Mouse (Mus musculus): ENCODE results near the gene Ywhah. TPM values are rescaled to one million over a fixed set of nuclear protein-coding genes. Genes with fewer than 3 reads are reported as not detected.

Gene Ywhah
- polyA plus RNA-seq, 1 experiment from 2014 or later: 483 TPM

GRCm38 (mm10) chr5:33006670-33007069, 11.9 kb upstream of the Ywhah start:
- H3K4me2 ChIP-seq (ENCODE audit: low read depth): no peak overlapping the region
- no peaks in the 10 kb centered on the region for H3K36me3 ChIP-seq (ENCODE audit: control insufficient read depth, insufficient read depth, low read length)
- H3K4me3 ChIP-seq (ENCODE audit: low read depth, low read length): no peak overlapping the region
- ATAC-seq (ENCODE audit: insufficient read depth, low FRiP score, low TSS enrichment) (no peak), DNase-seq (ENCODE audit: low spot score) (peak; percentile 19)
- no peaks in the 10 kb centered on the region for H3K4me1 ChIP-seq (ENCODE audit: control insufficient read depth, insufficient read depth, low read length)
- no peak overlapping the region for H3K27ac ChIP-seq (ENCODE audit: low read depth, low read length)
- H3K27me3 ChIP-seq (ENCODE audit: control insufficient read depth, insufficient read depth, low read length): no peaks in the 10 kb centered on the region
- 45% methylated on average over 8 of the region's 8 CpGs for WGBS
- H3K9me3 ChIP-seq (ENCODE audit: control insufficient read depth, low read length): no peaks in the 10 kb centered on the region
- no peak overlapping the region for H3K9ac ChIP-seq (ENCODE audit: low read length)

GRCm38 (mm10) chr5:33007371-33007770, 11.2 kb upstream of the Ywhah start:
- H3K27me3 ChIP-seq (ENCODE audit: control insufficient read depth, insufficient read depth, low read length): no peaks in the 10 kb centered on the region
- H3K4me1 ChIP-seq (ENCODE audit: control insufficient read depth, insufficient read depth, low read length): no peaks in the 10 kb centered on the region
- no peak overlapping the region for H3K9ac ChIP-seq (ENCODE audit: low read length)
- no peak overlapping the region for H3K4me3 ChIP-seq (ENCODE audit: low read depth, low read length)
- 79% methylated on average over 4 of the region's 4 CpGs for WGBS
- no peak for ATAC-seq (ENCODE audit: insufficient read depth, low FRiP score, low TSS enrichment)
- H3K36me3 ChIP-seq (ENCODE audit: control insufficient read depth, insufficient read depth, low read length): no peaks in the 10 kb centered on the region
- H3K9me3 ChIP-seq (ENCODE audit: control insufficient read depth, low read length): no peaks in the 10 kb centered on the region
- H3K27ac ChIP-seq (ENCODE audit: low read depth, low read length): no peak overlapping the region
- H3K4me2 ChIP-seq (ENCODE audit: low read depth): no peak overlapping the region
- DNase-seq (ENCODE audit: low spot score): no peak

- ATAC-seq (ENCODE audit: insufficient read depth, low FRiP score, low TSS enrichment): no peak
- no peak overlapping the region for H3K4me3 ChIP-seq (ENCODE audit: low read depth, low read length)
- WGBS: 64% methylated on average over 2 of the region's 2 CpGs
- no peak overlapping the region for H3K9ac ChIP-seq (ENCODE audit: low read length)
- H3K4me1 ChIP-seq (ENCODE audit: control insufficient read depth, insufficient read depth, low read length): no peaks in the 10 kb centered on the region
- DNase-seq (ENCODE audit: low spot score): no peak
- no peaks in the 10 kb centered on the region for H3K9me3 ChIP-seq (ENCODE audit: control insufficient read depth, low read length)
- H3K4me2 ChIP-seq (ENCODE audit: low read depth): no peak overlapping the region
- no peaks in the 10 kb centered on the region for H3K27me3 ChIP-seq (ENCODE audit: control insufficient read depth, insufficient read depth, low read length)
- no peaks in the 10 kb centered on the region for H3K36me3 ChIP-seq (ENCODE audit: control insufficient read depth, insufficient read depth, low read length)
- H3K27ac ChIP-seq (ENCODE audit: low read depth, low read length): no peak overlapping the region
These were observed 9.3 kb upstream of the Ywhah start for GRCm38 (mm10) chr5:33009301-33009700.

GRCm38 (mm10) chr5:33009818-33010812, 8.5 kb upstream of the Ywhah start:
- H3K4me1 ChIP-seq (ENCODE audit: control insufficient read depth, insufficient read depth, low read length): no peaks in the 10 kb centered on the region
- H3K36me3 ChIP-seq (ENCODE audit: control insufficient read depth, insufficient read depth, low read length): no peaks in the 10 kb centered on the region
- no peak overlapping the region for H3K4me2 ChIP-seq (ENCODE audit: low read depth)
- ATAC-seq (ENCODE audit: insufficient read depth, low FRiP score, low TSS enrichment) (no peak), DNase-seq (ENCODE audit: low spot score) (no peak)
- H3K9ac ChIP-seq (ENCODE audit: low read length): no peak overlapping the region
- no peak overlapping the region for H3K4me3 ChIP-seq (ENCODE audit: low read depth, low read length)
- WGBS: 73% methylated on average over 14 of the region's 14 CpGs
- no peaks in the 10 kb centered on the region for H3K9me3 ChIP-seq (ENCODE audit: control insufficient read depth, low read length)
- H3K27ac ChIP-seq (ENCODE audit: low read depth, low read length): no peak overlapping the region
- H3K27me3 ChIP-seq (ENCODE audit: control insufficient read depth, insufficient read depth, low read length): no peaks in the 10 kb centered on the region

- Histone ChIP-seq H3K9me3 (ENCODE audit: control insufficient read depth, low read length) (no peaks in the 10 kb centered on the region), H3K4me1 (ENCODE audit: control insufficient read depth, insufficient read depth, low read length) (no peaks in the 10 kb centered on the region), H3K27ac (ENCODE audit: low read depth, low read length) (peak overlapping the region; percentile 58; the same call in 1 of the 2 replicates), H3K27me3 (ENCODE audit: control insufficient read depth, insufficient read depth, low read length) (no peaks in the 10 kb centered on the region), H3K36me3 (ENCODE audit: control insufficient read depth, insufficient read depth, low read length) (no peaks in the 10 kb centered on the region), H3K9ac (ENCODE audit: low read length) (no peak overlapping the region), H3K4me3 (ENCODE audit: low read depth, low read length) (no peak overlapping the region), H3K4me2 (ENCODE audit: low read depth) (no peak overlapping the region)
- ATAC-seq (ENCODE audit: insufficient read depth, low FRiP score, low TSS enrichment): peak; percentile 35; the same call in 1 of the 2 replicates
- DNase-seq (ENCODE audit: low spot score): peak; percentile 57
- WGBS: 46% methylated on average over 15 of the region's 15 CpGs
These were observed 7.2 kb upstream of the Ywhah start for GRCm38 (mm10) chr5:33011132-33012106.

- Histone ChIP-seq H3K36me3 (ENCODE audit: control insufficient read depth, insufficient read depth, low read length) (no peaks in the 10 kb centered on the region), H3K9me3 (ENCODE audit: control insufficient read depth, low read length) (no peaks in the 10 kb centered on the region), H3K9ac (ENCODE audit: low read length) (no peak overlapping the region), H3K27me3 (ENCODE audit: control insufficient read depth, insufficient read depth, low read length) (no peaks in the 10 kb centered on the region), H3K27ac (ENCODE audit: low read depth, low read length) (no peak overlapping the region), H3K4me2 (ENCODE audit: low read depth) (no peak overlapping the region), H3K4me3 (ENCODE audit: low read depth, low read length) (no peak overlapping the region), H3K4me1 (ENCODE audit: control insufficient read depth, insufficient read depth, low read length) (no peaks in the 10 kb centered on the region)
- DNase-seq (ENCODE audit: low spot score) (no peak), ATAC-seq (ENCODE audit: insufficient read depth, low FRiP score, low TSS enrichment) (no peak)
- 84% methylated on average over 1 of the region's 1 CpGs for WGBS
These were observed 4.5 kb upstream of the Ywhah start for GRCm38 (mm10) chr5:33014096-33014495.

- WGBS: 83% methylated on average over 5 of the region's 5 CpGs
- no peak overlapping the region for H3K4me3 ChIP-seq (ENCODE audit: low read depth, low read length)
- no peak overlapping the region for H3K4me2 ChIP-seq (ENCODE audit: low read depth)
- no peaks in the 10 kb centered on the region for H3K36me3 ChIP-seq (ENCODE audit: control insufficient read depth, insufficient read depth, low read length)
- H3K27me3 ChIP-seq (ENCODE audit: control insufficient read depth, insufficient read depth, low read length): no peaks in the 10 kb centered on the region
- no peak overlapping the region for H3K27ac ChIP-seq (ENCODE audit: low read depth, low read length)
- no peaks in the 10 kb centered on the region for H3K9me3 ChIP-seq (ENCODE audit: control insufficient read depth, low read length)
- H3K9ac ChIP-seq (ENCODE audit: low read length): no peak overlapping the region
- DNase-seq (ENCODE audit: low spot score): no peak
- ATAC-seq (ENCODE audit: insufficient read depth, low FRiP score, low TSS enrichment): no peak
- peaks cover 5% of the 10 kb centered on the region for H3K4me1 ChIP-seq (ENCODE audit: control insufficient read depth, insufficient read depth, low read length)
These were observed 3.0 kb upstream of the Ywhah start for GRCm38 (mm10) chr5:33015579-33015978.

GRCm38 (mm10) chr5:33018189-33018560, 441 bp upstream of the Ywhah start:
- Histone ChIP-seq H3K4me3 (ENCODE audit: low read depth, low read length) (peak overlapping the region; percentile 82), H3K4me1 (ENCODE audit: control insufficient read depth, insufficient read depth, low read length) (peaks cover 7% of the 10 kb centered on the region), H3K4me2 (ENCODE audit: low read depth) (peak overlapping the region; percentile 73), H3K27me3 (ENCODE audit: control insufficient read depth, insufficient read depth, low read length) (no peaks in the 10 kb centered on the region), H3K9ac (ENCODE audit: low read length) (peak overlapping the region; percentile 87), H3K36me3 (ENCODE audit: control insufficient read depth, insufficient read depth, low read length) (no peaks in the 10 kb centered on the region), H3K27ac (ENCODE audit: low read depth, low read length) (peak overlapping the region; percentile 98), H3K9me3 (ENCODE audit: control insufficient read depth, low read length) (no peaks in the 10 kb centered on the region)
- ATAC-seq (ENCODE audit: insufficient read depth, low FRiP score, low TSS enrichment) (peak; percentile 54; the same call in 1 of the 2 replicates), DNase-seq (ENCODE audit: low spot score) (no peak)
- 4% methylated on average over 15 of the region's 15 CpGs for WGBS
